Mouse (Mus musculus) splenic B cell, adult 2 months (primary cell): Measurements from ENCODE around the gene Ccdc15.
A peak's percentile ranks its signal among the peaks of the same experiment; 100 is the strongest.
"Not testable (repeated sequence)": the region's sequence is repeated elsewhere in the genome, so short reads cannot be mapped to it uniquely, and the experiment has no call there.

Source experiments
- DNase-seq: peaks from one replicate; pipeline ENCODE4 v3.0.0-alpha.2; 2011; ENCODE audit warnings: low read depth, low spot score
- H3K27me3 ChIP-seq: 2 replicates; pipeline ENCODE4 v1.6.1; 2012; ENCODE audit warnings: mild to moderate bottlenecking, low read length, moderate library complexity, mixed read lengths; ENCODE audit not compliant: control insufficient read depth, poor library complexity, insufficient read depth, severe bottlenecking
- H3K36me3 ChIP-seq: 2 replicates; pipeline ENCODE4 v1.6.1; 2012; ENCODE audit warnings: mild to moderate bottlenecking, low read length, moderate library complexity, mixed read lengths; ENCODE audit not compliant: control insufficient read depth, poor library complexity, insufficient read depth, severe bottlenecking

The Ccdc15 gene

DNA sequence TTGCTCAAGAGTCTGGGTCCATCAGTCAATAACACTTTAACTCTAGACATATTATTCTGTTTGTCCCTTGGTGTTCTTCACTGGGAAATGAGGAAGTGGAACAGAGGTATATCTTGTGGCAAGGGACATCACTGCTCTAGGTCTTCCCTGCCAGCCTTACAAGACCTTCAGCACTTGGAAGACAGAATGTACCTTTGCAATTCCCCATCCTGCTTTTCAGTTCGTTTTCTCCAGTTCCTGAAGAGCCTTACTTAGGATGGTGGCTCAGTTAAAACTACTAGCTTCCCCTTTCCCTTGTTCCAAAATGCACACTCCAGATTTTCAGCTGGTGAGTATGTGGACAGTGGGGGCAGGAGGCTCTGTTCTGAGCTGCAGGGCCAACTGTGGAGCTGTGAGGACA lies 14.6 kb upstream of the Ccdc15 start:
- H3K27me3 ChIP-seq = no peaks in the 10 kb centered on the region
- no peak for DNase-seq
- no peaks in the 10 kb centered on the region for H3K36me3 ChIP-seq

DNA sequence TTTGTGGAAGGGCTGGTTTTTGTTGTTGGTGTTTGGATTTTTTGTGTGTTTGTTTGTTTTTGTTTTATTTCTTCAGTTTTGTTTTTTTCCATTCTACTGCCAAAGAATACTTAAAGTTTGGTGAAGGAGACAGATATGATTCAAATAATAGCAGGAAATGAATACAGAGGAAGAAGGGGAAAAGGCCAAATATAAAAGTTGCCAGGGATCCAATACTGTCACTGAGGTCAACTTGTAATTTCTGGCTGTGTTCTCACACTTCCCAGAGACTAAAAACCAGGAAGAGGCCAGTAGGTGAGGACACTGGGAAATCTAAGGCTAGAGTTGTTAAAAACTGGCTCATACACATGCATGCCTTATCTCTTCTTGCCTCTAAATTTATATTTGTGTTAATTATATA lies 13.9 kb upstream of the Ccdc15 start:
- H3K27me3 ChIP-seq = no peaks in the 10 kb centered on the region
- no peak for DNase-seq
- no peaks in the 10 kb centered on the region for H3K36me3 ChIP-seq

DNA sequence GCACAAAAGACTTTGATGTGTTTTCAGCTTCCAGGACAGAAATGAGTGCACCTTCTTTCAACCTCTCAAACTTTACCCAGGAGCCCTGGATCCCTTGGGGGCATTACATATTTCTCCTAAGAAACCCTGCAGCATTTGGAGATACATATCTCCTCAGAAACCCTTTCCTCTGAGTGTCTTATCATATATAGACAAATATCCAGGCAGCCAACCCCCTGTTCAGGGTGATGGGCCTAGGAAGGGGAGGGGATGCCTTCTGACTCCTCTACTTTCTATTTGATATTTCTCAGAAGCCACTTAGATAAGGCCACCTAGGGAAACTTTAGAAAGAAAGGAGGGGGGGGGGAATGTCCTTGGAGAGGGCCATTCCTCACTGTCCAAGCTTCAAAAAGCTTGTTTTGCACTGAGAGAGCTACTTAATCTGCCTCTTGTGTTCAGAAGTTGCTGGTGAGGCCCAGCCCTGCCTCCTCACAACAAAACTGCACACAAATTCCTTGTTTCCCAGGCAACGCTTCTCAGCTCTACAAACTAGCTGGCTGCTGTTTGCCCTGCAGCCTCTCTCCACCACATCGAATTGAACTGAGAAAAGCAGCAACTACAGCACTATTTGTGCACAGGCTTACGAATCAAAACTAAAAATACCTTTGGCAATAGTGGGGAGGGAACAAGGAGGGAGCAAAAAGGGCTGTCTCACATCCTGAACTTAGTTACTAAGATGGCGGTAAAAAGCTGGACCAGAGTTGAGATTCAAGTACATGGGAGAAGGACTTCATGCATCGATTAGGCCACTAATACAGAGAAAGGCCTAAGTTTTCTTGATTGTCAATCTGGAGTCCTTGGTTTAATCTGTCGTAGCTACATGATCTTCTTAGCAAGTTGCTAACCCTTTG lies 11.3 kb upstream of the Ccdc15 start:
- H3K36me3 ChIP-seq = no peaks in the 10 kb centered on the region
- DNase-seq = no peak

DNA sequence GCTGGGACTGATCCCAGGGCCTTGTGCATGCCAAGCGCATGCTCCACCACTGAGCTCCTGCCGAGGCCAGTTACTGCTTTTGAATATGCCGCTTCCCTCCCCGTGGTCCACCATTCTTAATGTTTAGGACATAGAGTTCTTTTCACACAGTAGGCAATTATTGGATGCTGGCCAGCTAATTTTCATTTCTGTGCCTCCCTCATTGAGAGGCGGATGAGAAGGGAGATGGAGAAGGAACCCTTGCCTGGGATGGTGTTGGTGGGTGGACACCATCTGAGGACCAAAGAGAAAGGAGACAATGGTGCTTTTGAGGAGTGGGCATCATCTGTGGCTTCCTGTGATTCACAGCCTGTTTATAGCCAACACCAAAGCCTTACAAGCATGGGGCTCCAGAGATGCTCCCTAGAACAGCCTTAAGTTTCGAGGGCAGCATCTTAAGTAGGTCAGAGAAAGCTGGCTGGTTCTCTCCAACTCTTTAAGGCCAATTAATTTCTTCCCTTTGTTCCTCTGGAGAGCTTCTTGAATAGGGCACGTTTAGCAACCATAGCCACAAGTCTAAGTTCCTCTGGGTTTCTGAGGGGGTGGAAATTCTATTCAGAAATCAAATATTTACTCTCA lies 10.6 kb upstream of the Ccdc15 start:
- Histone ChIP-seq H3K27me3 (no peaks in the 10 kb centered on the region), H3K36me3 (no peaks in the 10 kb centered on the region)
- no peak for DNase-seq

More for the DNA sequence above, 11.3 kb upstream of the Ccdc15 start:
- no peaks in the 10 kb centered on the region for H3K27me3 ChIP-seq

DNA sequence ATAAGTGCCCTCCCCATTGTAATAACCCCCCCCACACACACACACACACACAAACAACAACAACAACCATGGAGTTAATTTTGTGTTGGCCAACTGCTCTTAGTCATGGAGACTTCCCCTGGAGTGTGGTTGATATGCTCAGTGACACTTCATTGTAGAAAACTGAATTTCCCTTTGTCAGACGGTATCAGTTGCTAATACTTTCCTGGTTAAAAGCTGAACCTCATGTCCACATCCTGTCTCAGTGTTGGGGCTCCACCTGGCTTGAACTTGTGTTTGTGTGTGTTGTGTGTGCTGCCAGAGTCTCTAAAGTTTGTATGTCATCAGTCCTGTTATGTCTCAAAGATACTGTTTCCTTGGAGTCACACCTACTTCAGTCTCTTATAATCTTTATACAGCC lies 6.3 kb upstream of the Ccdc15 start:
- Histone ChIP-seq H3K27me3 (no peaks in the 10 kb centered on the region), H3K36me3 (no peaks in the 10 kb centered on the region)
- no peak for DNase-seq

DNA sequence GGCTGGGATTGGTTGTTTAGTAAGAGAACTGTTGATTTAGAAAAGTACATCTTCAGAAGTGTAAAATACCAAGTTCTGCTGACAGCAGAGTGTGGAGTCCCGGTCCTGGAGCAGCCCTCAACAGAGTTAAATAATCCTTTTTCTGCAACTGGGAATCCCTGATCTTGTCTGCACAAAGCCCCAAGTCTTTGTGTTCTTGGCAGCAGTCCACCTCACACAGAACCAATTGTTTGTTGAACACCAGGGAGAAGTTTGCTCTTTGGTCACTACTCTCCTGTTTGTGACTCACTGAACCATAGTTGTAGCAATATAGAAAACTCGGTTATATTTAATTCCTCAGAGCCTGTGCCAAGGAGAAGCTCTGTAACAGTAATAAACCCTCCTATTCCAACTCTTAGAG lies 3.0 kb upstream of the Ccdc15 start:
- no peaks in the 10 kb centered on the region for H3K27me3 ChIP-seq
- no peaks in the 10 kb centered on the region for H3K36me3 ChIP-seq
- DNase-seq = no peak

DNA sequence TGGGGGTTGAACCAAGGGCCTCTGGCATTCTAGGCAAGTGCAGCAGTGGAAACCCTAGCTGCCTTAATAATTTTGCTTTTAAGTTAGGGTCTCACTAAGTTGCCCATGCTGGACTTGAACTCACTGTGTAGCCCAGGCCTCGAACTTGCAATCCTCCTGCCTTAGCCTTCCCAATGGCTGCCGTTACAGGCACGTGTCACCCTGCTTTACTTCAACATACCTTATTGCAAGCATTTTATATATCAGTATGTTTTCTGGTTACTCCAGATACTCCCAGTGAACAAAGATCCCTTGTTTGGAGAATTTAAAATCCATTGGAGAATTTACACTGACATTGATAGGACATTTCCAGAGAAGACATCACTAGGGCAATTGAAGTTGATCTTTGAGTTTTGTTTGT lies 818 bp upstream of the Ccdc15 start:
- H3K27me3 ChIP-seq = no peaks in the 10 kb centered on the region
- peak; percentile 2 for DNase-seq
- no peaks in the 10 kb centered on the region for H3K36me3 ChIP-seq

DNA sequence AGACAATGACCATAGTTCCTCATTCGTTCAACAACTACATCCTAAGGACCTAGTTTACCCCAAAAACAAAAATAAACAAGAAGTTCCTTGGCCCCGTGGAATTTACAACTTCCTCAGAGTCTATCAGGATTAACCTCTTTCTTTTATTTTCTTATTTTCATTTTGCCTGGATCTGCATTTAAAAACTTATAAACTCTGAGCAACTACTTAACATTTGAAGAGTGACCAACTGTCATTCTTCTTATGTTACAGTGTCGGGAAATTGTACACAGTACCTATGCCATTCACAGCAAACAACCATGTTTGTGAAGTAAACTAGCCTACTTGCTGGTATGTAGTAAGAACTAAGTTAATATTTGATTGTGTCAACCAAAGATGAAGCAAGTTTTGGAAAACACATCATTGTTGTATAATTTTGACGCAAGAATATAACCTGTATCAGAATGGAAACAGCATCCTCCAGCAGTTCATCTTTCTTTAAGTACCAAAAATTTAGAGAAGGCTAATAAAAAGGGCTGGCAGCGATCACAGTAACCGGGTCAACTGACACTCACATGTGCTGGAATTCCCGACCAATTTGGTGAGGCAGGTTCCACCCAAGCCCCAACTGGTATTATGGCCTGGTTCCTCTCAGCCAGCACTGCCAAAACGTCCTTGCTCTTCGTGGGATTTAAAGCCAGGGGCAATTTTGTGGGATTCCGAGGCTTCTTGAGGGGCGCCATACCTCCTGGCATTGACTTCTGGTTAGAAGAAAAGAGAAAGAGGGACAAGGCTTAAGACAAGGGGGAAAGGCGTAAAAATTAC lies 846 bp downstream of the Ccdc15 start:
- H3K27me3 ChIP-seq = no peaks in the 10 kb centered on the region
- DNase-seq = peak; percentile 23

DNA sequence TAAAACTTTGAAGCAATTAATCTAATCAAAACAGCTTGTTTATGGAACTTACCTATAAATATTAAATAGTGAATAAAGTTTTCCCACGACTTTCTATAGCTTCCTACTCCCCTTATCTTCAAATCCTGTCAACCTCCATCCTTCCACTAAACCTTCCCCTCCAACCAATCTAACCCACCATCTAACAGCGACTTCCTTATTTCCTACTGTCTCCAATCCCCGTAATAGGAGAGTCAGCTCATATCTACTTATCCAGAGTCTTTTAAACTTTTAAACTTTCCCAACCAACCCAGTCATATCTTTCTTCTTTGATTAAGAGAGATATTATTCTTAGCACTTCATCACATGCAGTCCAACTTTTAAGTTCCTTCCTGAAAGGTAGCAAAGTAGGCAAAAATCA lies 2.8 kb downstream of the Ccdc15 start:
- 0 out of 2 replicates have a peak, but pooled peaks cover 2% of the 10 kb centered on the region for H3K36me3 ChIP-seq
- no peaks in the 10 kb centered on the region for H3K27me3 ChIP-seq
- no peak for DNase-seq

More for the DNA sequence above, 846 bp downstream of the Ccdc15 start:
- no peaks in the 10 kb centered on the region for H3K36me3 ChIP-seq

DNA sequence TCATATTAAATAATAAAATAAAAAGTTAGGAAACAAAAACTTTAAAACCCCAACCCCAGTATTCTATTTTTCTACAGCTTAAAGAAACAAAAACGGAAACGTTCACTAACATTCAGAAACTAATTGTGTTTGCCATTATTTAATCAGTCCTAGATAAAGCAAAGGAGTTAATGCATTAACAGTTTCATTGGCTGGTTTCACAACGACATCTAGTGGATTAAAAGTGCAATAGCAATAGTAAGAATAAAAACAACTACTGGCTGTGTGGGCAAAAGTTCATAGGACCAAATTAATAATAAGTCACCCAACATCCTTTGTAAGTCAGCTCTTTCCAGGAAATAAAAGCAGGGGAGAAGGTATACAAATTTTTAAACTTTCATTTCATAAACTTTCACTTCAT lies 18.8 kb downstream of the Ccdc15 start:
- DNase-seq = peak; percentile 67
- no peaks in the 10 kb centered on the region for H3K36me3 ChIP-seq
- no peaks in the 10 kb centered on the region for H3K27me3 ChIP-seq

DNA sequence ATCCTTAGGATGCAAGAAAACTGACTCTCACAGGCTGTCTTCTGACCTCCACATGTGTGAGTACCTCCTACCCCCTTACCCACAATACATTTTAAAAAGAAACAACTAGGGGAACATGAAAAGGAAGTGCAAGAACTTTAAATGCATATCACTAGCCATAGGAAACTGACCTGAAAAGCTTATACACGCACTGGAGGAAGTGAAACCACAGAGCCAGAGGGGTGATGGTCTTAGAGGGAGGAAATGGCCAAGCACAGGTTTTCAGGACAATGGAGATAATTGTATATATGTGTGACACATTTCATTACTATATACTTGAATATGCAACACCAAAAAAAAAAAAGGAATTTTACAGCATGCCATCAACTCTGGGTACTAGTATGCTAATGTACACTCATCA lies 46.5 kb downstream of the Ccdc15 start:
- DNase-seq = peak; percentile 37
- no peaks in the 10 kb centered on the region for H3K27me3 ChIP-seq
- H3K36me3 ChIP-seq = no peaks in the 10 kb centered on the region

DNA sequence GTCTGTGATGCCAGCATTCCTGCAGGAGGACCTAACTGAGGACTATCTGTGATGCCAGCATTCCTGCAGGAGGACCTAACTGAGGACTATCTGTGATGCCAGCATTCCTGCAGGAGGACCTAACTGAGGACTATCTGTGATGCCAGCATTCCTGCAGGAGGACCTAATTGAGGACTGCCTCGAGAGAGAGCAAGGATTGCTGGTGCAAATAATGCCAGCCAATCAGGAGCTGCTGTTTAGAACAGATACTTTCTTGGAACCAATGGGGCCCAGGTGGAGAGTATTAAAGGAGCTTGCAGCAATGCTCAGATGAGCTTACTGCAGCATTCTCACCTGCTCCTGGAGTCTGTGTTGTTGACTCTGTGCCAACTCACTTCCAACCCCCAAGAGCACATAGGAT lies 47.7 kb downstream of the Ccdc15 start:
- H3K36me3 ChIP-seq, H3K27me3 ChIP-seq, DNase-seq: not testable (repeated sequence)

DNA sequence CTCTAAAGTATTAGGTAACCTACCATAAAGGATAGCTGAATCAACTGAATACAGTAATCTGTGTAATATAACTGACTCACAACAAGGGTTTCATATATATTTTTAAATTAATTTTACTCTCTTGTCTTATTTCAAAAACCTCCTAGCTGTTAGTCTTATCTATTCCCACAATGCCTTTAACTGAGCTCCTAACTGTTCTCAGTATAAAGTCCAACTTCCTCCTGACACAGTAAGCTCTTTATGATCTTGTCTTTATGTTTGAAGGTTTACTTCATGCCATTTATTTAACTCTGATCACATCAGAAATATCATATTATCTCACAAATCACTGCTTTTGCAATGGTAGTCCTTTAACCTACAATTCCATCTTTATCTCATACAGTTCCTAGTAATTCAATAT lies 52.6 kb downstream of the Ccdc15 start:
- no peaks in the 10 kb centered on the region for H3K27me3 ChIP-seq
- DNase-seq = no peak
- H3K36me3 ChIP-seq = no peaks in the 10 kb centered on the region

DNA sequence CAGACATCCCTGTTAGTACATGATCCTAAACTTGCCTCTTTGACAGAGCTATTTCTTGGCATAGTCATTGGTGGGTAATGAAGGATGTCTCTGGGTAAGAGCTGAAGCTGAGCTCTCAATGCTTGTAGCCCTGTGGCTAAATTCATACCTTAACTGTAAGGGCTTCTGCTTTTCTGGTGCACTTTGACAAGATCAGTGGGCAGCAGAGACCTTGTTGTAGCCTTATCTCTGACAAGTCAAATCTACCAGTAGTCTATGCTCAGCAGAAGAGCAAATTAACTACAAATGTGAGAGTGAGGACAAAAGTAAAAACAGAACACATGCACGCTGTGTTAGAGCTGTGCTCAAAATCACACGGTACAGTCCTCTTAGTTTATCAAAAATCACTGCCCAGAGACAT lies 81.6 kb downstream of the Ccdc15 start:
- H3K36me3 ChIP-seq = no peaks in the 10 kb centered on the region
- no peak for DNase-seq
- H3K27me3 ChIP-seq = no peaks in the 10 kb centered on the region

DNA sequence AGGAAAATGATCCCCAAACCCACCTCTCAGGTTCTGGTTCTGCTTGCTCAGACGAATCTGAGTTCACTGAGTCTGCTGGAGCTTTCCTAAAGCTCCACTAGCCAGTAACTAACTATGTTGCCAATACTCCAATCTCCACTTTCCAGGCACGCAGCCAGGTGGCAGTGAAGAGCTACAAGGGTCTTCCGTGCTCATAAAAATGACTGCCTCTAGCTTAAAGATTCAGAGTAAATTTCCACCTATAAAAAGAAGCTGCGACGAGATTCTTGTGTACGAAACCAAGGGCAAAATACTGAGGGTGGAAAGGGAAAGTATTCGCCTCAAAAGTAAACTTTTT lies 92.4 kb downstream of the Ccdc15 start:
- no peaks in the 10 kb centered on the region for H3K27me3 ChIP-seq
- peak; percentile 80 for DNase-seq

More for the DNA sequence above, 92.4 kb downstream of the Ccdc15 start:
- no peaks in the 10 kb centered on the region for H3K36me3 ChIP-seq
